Mouse (Mus musculus): ENCODE results near the gene Olfr1113. TPM values are rescaled to one million over a fixed set of nuclear protein-coding genes. Genes with fewer than 3 reads are reported as not detected.
"Not testable (repeated sequence)": the region's sequence is repeated elsewhere in the genome, so short reads cannot be mapped to it uniquely, and the experiment has no call there.

Olfr1113 gene
- total RNA-seq (2021), result not detected

GRCm38 (mm10) chr2:87208670-87209069 lies at the start of gene Olfr1113:
Gene Olfr1113, plus strand, starts transcription at chr2:87208970.
- DNase-seq (ENCODE audit: extremely low spot score in 1 of 2, low spot score in 2 of 2), result no peak
- intact Hi-C loops (cut with DNase I), result no loop called here

- intact Hi-C loops (cut with DNase I); DNase-seq (ENCODE audit: extremely low spot score in 1 of 2, low spot score in 2 of 2): not testable (repeated sequence)
Measured at GRCm38 (mm10) chr2:87167731-87168130, 41.0 kb upstream of the Olfr1113 start.

DNA sequence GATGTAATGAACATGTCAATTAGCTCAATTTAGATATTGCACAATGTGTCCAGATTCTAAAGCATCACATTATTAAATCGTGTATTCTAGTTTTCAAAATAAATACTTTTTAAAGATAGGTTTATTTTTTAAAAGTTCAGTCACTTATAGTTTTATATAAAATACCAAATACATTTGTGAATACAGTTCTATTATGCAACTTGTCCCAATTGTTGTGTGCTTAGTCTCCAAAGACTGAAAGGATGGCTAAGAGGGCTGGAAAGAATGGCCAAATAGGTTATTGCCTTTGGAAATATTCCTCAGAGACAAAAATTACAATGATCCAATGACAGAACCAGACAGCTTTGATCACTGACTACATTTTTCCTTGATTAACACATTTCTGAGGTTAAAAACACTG lies 21.3 kb upstream of the Olfr1113 start, which contains the start of gene Olfr1112:
Olfr1112 (plus strand) TSS at position 301 of the 400 bp plus-strand sequence.
- no peak for DNase-seq (ENCODE audit: extremely low spot score in 1 of 2, low spot score in 2 of 2)
- intact Hi-C loops (cut with DNase I), result no loop called here

DNA sequence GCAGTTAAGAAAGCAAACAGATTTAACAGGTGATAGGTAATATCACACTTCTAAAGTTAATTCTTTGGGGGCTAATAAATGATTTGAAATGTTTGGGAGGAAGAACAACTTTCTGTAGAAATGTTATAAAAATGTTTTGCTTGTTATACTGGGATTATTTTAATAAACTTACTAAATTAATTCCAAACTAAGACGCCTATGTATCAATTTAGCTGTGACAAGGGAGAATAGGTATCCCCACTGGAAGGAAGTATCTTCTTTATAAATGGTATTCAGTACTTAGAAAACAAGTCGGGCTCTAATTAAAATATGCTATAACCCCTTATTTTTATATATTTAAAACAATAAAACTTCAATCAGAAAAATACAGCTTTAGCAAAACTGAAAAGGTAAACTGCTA lies 38.9 kb downstream of the Olfr1113 start, which contains the start of gene Olfr1115:
Olfr1115 (plus strand) TSS at position 301 of the 400 bp plus-strand sequence.
- DNase-seq (ENCODE audit: extremely low spot score in 1 of 2, low spot score in 2 of 2), result no peak
- intact Hi-C loops (cut with DNase I), result no loop called here

Small RNA genes within 50 kb of the gene (microRNA-seq; reads per million reads assigned to microRNA genes)
- not detected for gene Gm27438

Other genes with a start within 250 kb of the Olfr1113 start
- gene Olfr1099, start 248.3 kb upstream of the Olfr1113 start, total RNA-seq (2021), result not detected
- gene Olfr1100, start 229.0 kb upstream of the Olfr1113 start, total RNA-seq (2021), result not detected
- gene Olfr1101, start 217.7 kb upstream of the Olfr1113 start, total RNA-seq (2021), result not detected
- not detected for gene Olfr1102, start 210.6 kb upstream of the Olfr1113 start, total RNA-seq (2021)
- gene Olfr1104, start 181.9 kb upstream of the Olfr1113 start, total RNA-seq (2021), result not detected
- not detected for gene Olfr1105, start 172.4 kb upstream of the Olfr1113 start, total RNA-seq (2021)
- gene Olfr1106, start 156.7 kb upstream of the Olfr1113 start, total RNA-seq (2021), result not detected
- gene Olfr1107, start 133.2 kb upstream of the Olfr1113 start, total RNA-seq (2021), result not detected
- not detected for gene Olfr1109, start 113.0 kb upstream of the Olfr1113 start, total RNA-seq (2021)
- gene Olfr259, start 94.4 kb upstream of the Olfr1113 start, total RNA-seq (2021), result not detected
- gene Olfr1110, start 68.7 kb upstream of the Olfr1113 start, total RNA-seq (2021), result not detected
- gene Olfr1111, start 56.3 kb upstream of the Olfr1113 start, total RNA-seq (2021), result not detected
- not detected for gene Olfr1112, start 21.2 kb upstream of the Olfr1113 start, total RNA-seq (2021)
- gene Olfr1115, start 39.0 kb downstream of the Olfr1113 start, total RNA-seq (2021), result not detected
- gene Olfr1116, start 58.6 kb downstream of the Olfr1113 start, total RNA-seq (2021), result not detected
- not detected for gene Olfr1118, start 98.6 kb downstream of the Olfr1113 start, total RNA-seq (2021)
- gene Olfr1120, start 145.8 kb downstream of the Olfr1113 start, total RNA-seq (2021), result not detected
- gene Olfr1121, start 160.9 kb downstream of the Olfr1113 start, total RNA-seq (2021), result not detected
- not detected for gene Olfr1122, start 176.9 kb downstream of the Olfr1113 start, total RNA-seq (2021)
- gene Olfr1123, start 207.7 kb downstream of the Olfr1113 start, total RNA-seq (2021), result not detected
- not detected for gene Olfr1124, start 221.3 kb downstream of the Olfr1113 start, total RNA-seq (2021)
- not detected for gene Olfr1126, start 245.0 kb downstream of the Olfr1113 start, total RNA-seq (2021)